In genomic region chr4:156023520-156023919, GRCm38 (mm10) we compare ENCODE assay signal across 22 mouse cellular contexts. TPM values are rescaled to one million over a fixed set of nuclear protein-coding genes. Genes with fewer than 3 reads are reported as not detected.
DNase-seq lines count a peak whose midpoint lies in the region; ATAC-seq lines count a peak whose summit lies in the region.
"Had no signal": no experiment of that assay in that cellular context is flagged by ENCODE, and none has a peak within 500 bp of the region (broad histone marks: within the 10 kb centered on the region; RNA-seq: fewer than 3 reads in every experiment).

No protein-coding gene starts in this region.

- H3K27ac ChIP-seq in heart, embryonic 10.5 days, result no peak overlapping the region
- no peak overlapping the region for H3K27ac ChIP-seq in forebrain, embryonic 16.5 days (ENCODE audit: low read length)
- H3K27ac ChIP-seq: embryonic facial prominence, embryonic 15.5 days; forebrain, embryonic 15.5 days; hindbrain, embryonic 13.5 days; hindbrain, postnatal 0 days had no signal

- WGBS in heart, embryonic 10.5 days, result 83% methylated on average over 9 of the region's 9 CpGs
- 84% methylated on average over 9 of the region's 9 CpGs for whole genome bisulfite sequencing in forebrain, embryonic 16.5 days

- peaks cover 15% of the 10 kb centered on the region for H3K4me1 ChIP-seq in heart, embryonic 10.5 days
- H3K4me1 ChIP-seq in forebrain, embryonic 16.5 days (replicated peaks; ENCODE audit: control insufficient read depth, insufficient read depth, low read length), result no peaks in the 10 kb centered on the region
- H3K4me1 ChIP-seq: forebrain, embryonic 15.5 days; hindbrain, embryonic 13.5 days had no signal

- H3K9me3 ChIP-seq in heart, embryonic 10.5 days, result no peaks in the 10 kb centered on the region
- no peaks in the 10 kb centered on the region for H3K9me3 ChIP-seq in forebrain, embryonic 16.5 days (ENCODE audit: control insufficient read depth, low read length)
- H3K9me3 ChIP-seq: embryonic facial prominence, embryonic 15.5 days; forebrain, embryonic 15.5 days; hindbrain, embryonic 13.5 days had no signal

- intact Hi-C loops in heart, postnatal 36 days (cut with DNase I), result no loop called here

- H3K4me3 ChIP-seq in heart, embryonic 10.5 days, result no peak overlapping the region
- no peak overlapping the region for H3K4me3 ChIP-seq in forebrain, embryonic 16.5 days (replicated peaks; ENCODE audit: low read length)
- H3K4me3 ChIP-seq: embryonic facial prominence, embryonic 15.5 days; erythroblast, embryonic 14.5 days; forebrain, embryonic 15.5 days; hindbrain, embryonic 13.5 days had no signal

- DNase-seq in heart, embryonic 10.5 days (ENCODE audit: low spot score), result peak; percentile 68
- DNase-seq in heart, postnatal 36 days, result no peak
- peak; percentile 31 for DNase-seq in thymus, postnatal 0 days (ENCODE audit: low spot score)
- DNase-seq in thymus, postnatal 36 days, result peak; percentile 35 to 60
- DNase-seq in layer of hippocampus, postnatal 10 days (ENCODE audit: low spot score in 2 of 2), result no peak
- DNase-seq: adrenal gland, postnatal 10 days; cerebellum, adult 11 months; cerebellum, adult 8-10 months; cerebellum, postnatal 14 days; embryo, embryonic 11 days; heart, adult 11 months had no signal

- no peak overlapping the region for H3K9ac ChIP-seq in forebrain, embryonic 16.5 days (replicated peaks; ENCODE audit: low read depth, low read length)
- H3K9ac ChIP-seq: embryonic facial prominence, embryonic 15.5 days; forebrain, embryonic 15.5 days; hindbrain, embryonic 13.5 days had no signal

- H3K36me3 ChIP-seq in heart, embryonic 10.5 days, result peaks cover 47% of the 10 kb centered on the region
- no peaks in the 10 kb centered on the region for H3K36me3 ChIP-seq in forebrain, embryonic 16.5 days (ENCODE audit: control insufficient read depth, insufficient read depth)

- no peak overlapping the region for H3K4me2 ChIP-seq in forebrain, embryonic 16.5 days (ENCODE audit: low read length)
- H3K4me2 ChIP-seq: embryonic facial prominence, embryonic 15.5 days; forebrain, embryonic 15.5 days; hindbrain, embryonic 13.5 days had no signal

- H3K27me3 ChIP-seq in heart, embryonic 10.5 days (ENCODE audit: insufficient read depth, poor library complexity, severe bottlenecking), result no peaks in the 10 kb centered on the region
- H3K27me3 ChIP-seq in forebrain, embryonic 16.5 days (replicated peaks; ENCODE audit: control insufficient read depth, insufficient read depth, low read length), result no peaks in the 10 kb centered on the region
- H3K27me3 ChIP-seq: embryonic facial prominence, embryonic 15.5 days; forebrain, embryonic 15.5 days; hindbrain, embryonic 13.5 days had no signal

- no peak for ATAC-seq in forebrain, embryonic 16.5 days
- ATAC-seq: forebrain, embryonic 15.5 days; hindbrain, postnatal 0 days had no signal

RNA-seq across cellular contexts. Expression of gene Tnfrsf18, which starts 2.4 kb away (rescaled TPM):
- polyA plus RNA-seq in heart, embryonic 10.5 days (2016; fragmentation: Nextera tagmentation; extraction: Ambion mirVana), result 1.4 and 1.7 TPM in 2 replicates
- total RNA-seq in heart, postnatal 36 days (2021), result not detected
- polyA plus RNA-seq in thymus, postnatal 0 days (2015; fragmentation: Nextera tagmentation; extraction: Ambion mirVana), result 13.9 and 14.8 TPM in 2 replicates
- total RNA-seq in layer of hippocampus, postnatal 10 days (2021), result not detected
- polyA plus RNA-seq in forebrain, embryonic 16.5 days (2015; fragmentation: Nextera tagmentation; extraction: Ambion mirVana), result 0.60 and 1.5 TPM in 2 replicates
- total RNA-seq: gastrocnemius, adult 18-20 months had no signal
- polyA plus RNA-seq: erythroblast, embryonic 14.5 days had no signal

RNA-seq across cellular contexts. Expression of gene Tnfrsf4, which starts 9.9 kb away (rescaled TPM):
- 0.28 and 1.0 TPM in 2 replicates for polyA plus RNA-seq in heart, embryonic 10.5 days (2016; fragmentation: Nextera tagmentation; extraction: Ambion mirVana)
- total RNA-seq in heart, postnatal 36 days (2021), result under 1 TPM; 0.27 to 0.39 TPM
- polyA plus RNA-seq in thymus, postnatal 0 days (2015; fragmentation: Nextera tagmentation; extraction: Ambion mirVana), result 7.9 and 9.5 TPM in 2 replicates
- total RNA-seq in layer of hippocampus, postnatal 10 days (2021), result 1 to 10 TPM; 1.2 to 2.2 TPM
- 1.0 and 1.4 TPM in 2 replicates for polyA plus RNA-seq in forebrain, embryonic 16.5 days (2015; fragmentation: Nextera tagmentation; extraction: Ambion mirVana)
- total RNA-seq: common myeloid progenitor, adult 5-6 weeks had no signal

RNA-seq across cellular contexts. Expression of gene Sdf4, which starts 30.8 kb away (rescaled TPM):
- polyA plus RNA-seq in heart, embryonic 10.5 days (2016; fragmentation: Nextera tagmentation; extraction: Ambion mirVana), result 139 and 148 TPM in 2 replicates
- total RNA-seq in heart, postnatal 36 days (2021), result 10 to 100 TPM; 77.9 to 89.1 TPM
- polyA plus RNA-seq in thymus, postnatal 0 days (2015; fragmentation: Nextera tagmentation; extraction: Ambion mirVana), result 187 and 194 TPM in 2 replicates
- 100 to 1,000 TPM; 128 to 136 TPM for total RNA-seq in layer of hippocampus, postnatal 10 days (2021)
- 118 and 125 TPM in 2 replicates for polyA plus RNA-seq in forebrain, embryonic 16.5 days (2015; fragmentation: Nextera tagmentation; extraction: Ambion mirVana)

RNA-seq across cellular contexts. Expression of gene B3galt6, which starts 31.1 kb away (rescaled TPM):
- 10.7 and 12.9 TPM in 2 replicates for polyA plus RNA-seq in heart, embryonic 10.5 days (2016; fragmentation: Nextera tagmentation; extraction: Ambion mirVana)
- 1 to 10 TPM; 2.2 to 2.4 TPM for total RNA-seq in heart, postnatal 36 days (2021)
- 8.4 and 10.7 TPM in 2 replicates for polyA plus RNA-seq in thymus, postnatal 0 days (2015; fragmentation: Nextera tagmentation; extraction: Ambion mirVana)
- total RNA-seq in layer of hippocampus, postnatal 10 days (2021), result 10 to 100 TPM; 10.6 to 11.6 TPM
- 26.8 and 30.4 TPM in 2 replicates for polyA plus RNA-seq in forebrain, embryonic 16.5 days (2015; fragmentation: Nextera tagmentation; extraction: Ambion mirVana)

RNA-seq across cellular contexts. Expression of gene Ttll10, which starts 35.7 kb away (rescaled TPM):
- 0.19 and 0.38 TPM in 2 replicates for polyA plus RNA-seq in heart, embryonic 10.5 days (2016; fragmentation: Nextera tagmentation; extraction: Ambion mirVana)
- not detected for total RNA-seq in heart, postnatal 36 days (2021)
- 0.27 and 0.35 TPM in 2 replicates for polyA plus RNA-seq in thymus, postnatal 0 days (2015; fragmentation: Nextera tagmentation; extraction: Ambion mirVana)
- under 1 TPM; 0.13 to 0.16 TPM for total RNA-seq in layer of hippocampus, postnatal 10 days (2021)
- not detected in 2 replicates for polyA plus RNA-seq in forebrain, embryonic 16.5 days (2015; fragmentation: Nextera tagmentation; extraction: Ambion mirVana)
- total RNA-seq: common myeloid progenitor, adult 5-6 weeks; gastrocnemius, adult 18-20 months; gastrocnemius, postnatal 36 days; heart, postnatal 10 days; MEL had no signal
- polyA plus RNA-seq: erythroblast, embryonic 14.5 days; forebrain, embryonic 15.5 days; hindbrain, embryonic 13.5 days had no signal

Comparison
In these comparisons a context has a peak if more than half of its experiments do, and no peak if none do; other contexts are left out.
1. DNase-seq: peak in heart, embryonic 10.5 days (single experiment), thymus, postnatal 0 days (single experiment) and thymus, postnatal 36 days (2 of 2); none in heart, postnatal 36 days (0 of 2) and layer of hippocampus, postnatal 10 days (0 of 2).